Mouse (Mus musculus) kidney, adult 2 months (tissue): ENCODE measurements around the gene Tbc1d22b.

ENCODE experiments used
- CTCF ChIP-seq: fragments of 200-500 bp; conservative IDR thresholded peaks from 2 replicates; pipeline ENCODE4 v1.5.1; 2011; ENCODE audit warnings: low read depth, mild to moderate bottlenecking, control low read depth, low read length, moderate library complexity, mixed read lengths; ENCODE audit not compliant: insufficient read depth, insufficient read length
- POLR2A ChIP-seq: fragments of 200-500 bp; IDR thresholded peaks from one replicate; pipeline ENCODE4 v1.6.1; 2011; ENCODE audit warnings: low read depth, low read length, control low read depth

- no peak for TF ChIP-seq CTCF
- TF ChIP-seq POLR2A = no peak
Observed at GRCm38 (mm10) chr17:29544064-29544463, 5.5 kb upstream of the Tbc1d22b start.
